Mouse (Mus musculus) MEL (cell line): Measurements from ENCODE around the gene Kxd1.

Source experiments
- CTCF ChIP-seq, 3 experiments: IDR thresholded peaks in 2 of 3; conservative IDR thresholded peaks in 1 of 3; 2 replicates each; pipeline ENCODE4 v1.5.1; 2011 to 2012; ENCODE audit warnings: low read length in 3 of 3, low read depth in 2 of 3, mild to moderate bottlenecking in 2 of 3, improper control_type of control experiment in 1 of 3, inconsistent platforms in 1 of 3, mixed read lengths in 1 of 3, moderate library complexity in 1 of 3; ENCODE audit not compliant: control insufficient read depth in 1 of 3, insufficient read depth in 1 of 3, poor library complexity in 1 of 3, severe bottlenecking in 1 of 3
- GATA1 ChIP-seq: IDR thresholded peaks from 2 replicates; pipeline ENCODE4 v1.6.1; 2011; ENCODE audit warnings: low read depth, low read length, improper control_type of control experiment
- MAX ChIP-seq: IDR thresholded peaks from 2 replicates; pipeline ENCODE4 v1.6.1; 2011; ENCODE audit warnings: low read length, improper control_type of control experiment
- MXI1 ChIP-seq: IDR thresholded peaks from 2 replicates; pipeline ENCODE4 v1.6.1; 2011; ENCODE audit warnings: mild to moderate bottlenecking, low read depth, low read length, improper control_type of control experiment
- NRF1 ChIP-seq: IDR thresholded peaks from 2 replicates; pipeline ENCODE4 v1.6.1; 2014; ENCODE audit warnings: low read depth, mild to moderate bottlenecking, inconsistent platforms, low read length, improper control_type of control experiment, moderate library complexity; ENCODE audit not compliant: poor library complexity, insufficient read depth, severe bottlenecking
- POLR2A ChIP-seq, 2 experiments: IDR thresholded peaks; 2 replicates each; pipeline ENCODE4 v1.6.1; 2011 to 2012; ENCODE audit warnings: low read length in 2 of 2, mild to moderate bottlenecking in 2 of 2, control low read depth in 1 of 2, improper control_type of control experiment in 1 of 2, low read depth in 1 of 2, moderate library complexity in 1 of 2; ENCODE audit not compliant: control insufficient read depth in 1 of 2, insufficient read depth in 1 of 2, poor library complexity in 1 of 2
- POLR2AphosphoS5 ChIP-seq: IDR thresholded peaks from 2 replicates; pipeline ENCODE4 v1.6.1; 2012; ENCODE audit warnings: low read depth, borderline replicate concordance, mild to moderate bottlenecking, inconsistent platforms, low read length, moderate library complexity, mixed read lengths
- TBP ChIP-seq: IDR thresholded peaks from 2 replicates; pipeline ENCODE4 v1.8.0; 2011; ENCODE audit warnings: low read depth, low read length, improper control_type of control experiment
- TCF12 ChIP-seq: IDR thresholded peaks from 2 replicates; pipeline ENCODE4 v1.6.1; 2014; ENCODE audit warnings: low read depth, mild to moderate bottlenecking, inconsistent platforms, low read length, improper control_type of control experiment, moderate library complexity
- UBTF ChIP-seq: IDR thresholded peaks from 2 replicates; pipeline ENCODE4 v1.6.1; 2012; ENCODE audit warnings: low read depth, mild to moderate bottlenecking, inconsistent platforms, low read length, improper control_type of control experiment, moderate library complexity, borderline replicate concordance; ENCODE audit not compliant: insufficient read depth
- USF1 ChIP-seq: IDR thresholded peaks from 2 replicates; pipeline ENCODE4 v1.6.1; 2014; ENCODE audit warnings: low read depth, mild to moderate bottlenecking, inconsistent platforms, low read length, improper control_type of control experiment, moderate library complexity
- ZNF384 ChIP-seq: IDR thresholded peaks from 2 replicates; pipeline ENCODE4 v1.6.1; 2012; ENCODE audit warnings: low read depth, mild to moderate bottlenecking, inconsistent platforms, low read length, improper control_type of control experiment

- TF ChIP-seq TCF12 (0 out of 2 replicates have a peak, but pooled peaks have one; percentile 12), CTCF (IDR thresholded peaks at IDR 0.05 in 2 of 3, conservative IDR thresholded peaks at IDR 0.05 in 1 of 3; ENCODE audit: control insufficient read depth in 1 of 3, insufficient read depth in 1 of 3, low read depth in 2 of 3, low read length in 3 of 3, poor library complexity in 1 of 3, severe bottlenecking in 1 of 3) (no peak), GATA1 (no peak), USF1 (no peak), POLR2AphosphoS5 (no peak), MAX (peak; percentile 40), TBP (0 out of 2 replicates have a peak, but pooled peaks have one; percentile 15), POLR2A (IDR thresholded peaks at IDR 0.05; ENCODE audit: control insufficient read depth in 1 of 2, insufficient read depth in 1 of 2, low read depth in 1 of 2, low read length in 2 of 2, poor library complexity in 1 of 2) (no peak), MXI1 (no peak), UBTF (no peak), ZNF384 (no peak), NRF1 (no peak)
Measured at GRCm38 (mm10) chr8:70501820-70502529, 25.8 kb downstream of the Kxd1 start.
